Mouse (Mus musculus) liver, embryonic 15.5 days (tissue): Measurements from ENCODE around the gene Tead2. TPM values are rescaled to one million over a fixed set of nuclear protein-coding genes. Genes with fewer than 3 reads are reported as not detected.
"Not testable (repeated sequence)": the region's sequence is repeated elsewhere in the genome, so short reads cannot be mapped to it uniquely, and the experiment has no call there.

Experiments used
- ATAC-seq: fragments of 200-750 bp; cut with Nextera tagmentation; 2 replicates; pipeline ENCODE4 v1.8.0; 2017; ENCODE audit warnings: moderate number of reproducible peaks, mild to moderate bottlenecking, moderate library complexity; ENCODE audit not compliant: insufficient read depth
- H3K27ac ChIP-seq: fragments of 300-500 bp; sonication (generic); replicated peaks from 2 replicates; pipeline ENCODE4 v1.5.1; 2015; ENCODE audit warnings: mild to moderate bottlenecking, inconsistent platforms
- H3K27me3 ChIP-seq: fragments of 300-500 bp; sonication (generic); 2 replicates; pipeline ENCODE4 v1.6.1; 2015; ENCODE audit warnings: mild to moderate bottlenecking, inconsistent platforms
- H3K36me3 ChIP-seq: fragments of 300-500 bp; sonication (generic); replicated peaks from 2 replicates; pipeline ENCODE4 v1.6.1; 2015; ENCODE audit warnings: moderate library complexity, mild to moderate bottlenecking, inconsistent platforms
- H3K4me1 ChIP-seq: fragments of 300-500 bp; sonication (generic); replicated peaks from 2 replicates; pipeline ENCODE4 v1.6.1; 2015; ENCODE audit warnings: inconsistent platforms
- H3K4me2 ChIP-seq: fragments of 300-500 bp; sonication (generic); 2 replicates; pipeline ENCODE4 v1.6.1; 2015; ENCODE audit warnings: moderate library complexity, mild to moderate bottlenecking, inconsistent platforms
- H3K4me3 ChIP-seq: fragments of 300-500 bp; sonication (generic); replicated peaks from 2 replicates; pipeline ENCODE4 v1.5.1; 2015; ENCODE audit warnings: mild to moderate bottlenecking, inconsistent platforms
- H3K9ac ChIP-seq: fragments of 300-500 bp; sonication (generic); 2 replicates; pipeline ENCODE4 v1.6.1; 2015; ENCODE audit warnings: moderate library complexity, mild to moderate bottlenecking, inconsistent platforms
- H3K9me3 ChIP-seq: fragments of 300-500 bp; sonication (generic); replicated peaks from 2 replicates; pipeline ENCODE4 v1.6.1; 2016; ENCODE audit warnings: inconsistent platforms
- WGBS: fragments of 180-500 bp; shearing (Covaris S2); methylation state at CpG from one replicate; pipeline ENCODE4 v1.1.7; 2015; ENCODE audit warnings: mixed read lengths; ENCODE audit not compliant: insufficient replicate concordance; 5-methylcytosine and 5-hydroxymethylcytosine counted together
- polyA plus RNA-seq: library from polyadenylated mRNA; unstranded; fragments of >200 nt; fragmentation: Nextera tagmentation; extraction: Ambion mirVana; gene quantifications from 2 replicates; pipeline ENCODE4 v1.2.1, GENCODE M21; 2015

Gene Tead2
- polyA plus RNA-seq, 1 experiment from 2014 or later, result 6.6 TPM

- Histone ChIP-seq H3K4me1 (peaks cover 35% of the 10 kb centered on the region), H3K4me3 (peak within 1 kb of the TSS; percentile 52), H3K9me3 (no peaks in the 10 kb centered on the region), H3K4me2 (peak within 1 kb of the TSS; percentile 80), H3K36me3 (no peaks in the 10 kb centered on the region), H3K27ac (peak within 1 kb of the TSS; percentile 73), H3K27me3 (peaks cover 9% of the 10 kb centered on the region), H3K9ac (peak within 1 kb of the TSS; percentile 42; the same call in 1 of the 2 replicates)
- ATAC-seq, result peak; percentile 75
- WGBS, result 6% methylated on average over 20 of the region's 20 CpGs
Measured at GRCm38 (mm10) chr7:45238723-45239496, 23.4 kb downstream of the Tead2 start, which contains the start of gene Cd37. Gene Cd37, minus strand, starts transcription at chr7:45239115.

GRCm38 (mm10) chr7:45240109-45240508 lies 24.6 kb downstream of the Tead2 start:
- H3K36me3 ChIP-seq, result no peaks in the 10 kb centered on the region
- H3K4me1 ChIP-seq, result peaks cover 23% of the 10 kb centered on the region
- 70% methylated on average over 7 of the region's 7 CpGs for WGBS
- H3K4me3 ChIP-seq, result no peak overlapping the region
- H3K27ac ChIP-seq, result no peak overlapping the region; the same call in 1 of the 2 replicates
- no peak for ATAC-seq
- peaks cover 9% of the 10 kb centered on the region for H3K27me3 ChIP-seq
- no peaks in the 10 kb centered on the region for H3K9me3 ChIP-seq
- no peak overlapping the region for H3K4me2 ChIP-seq
- H3K9ac ChIP-seq, result no peak overlapping the region

DNA sequence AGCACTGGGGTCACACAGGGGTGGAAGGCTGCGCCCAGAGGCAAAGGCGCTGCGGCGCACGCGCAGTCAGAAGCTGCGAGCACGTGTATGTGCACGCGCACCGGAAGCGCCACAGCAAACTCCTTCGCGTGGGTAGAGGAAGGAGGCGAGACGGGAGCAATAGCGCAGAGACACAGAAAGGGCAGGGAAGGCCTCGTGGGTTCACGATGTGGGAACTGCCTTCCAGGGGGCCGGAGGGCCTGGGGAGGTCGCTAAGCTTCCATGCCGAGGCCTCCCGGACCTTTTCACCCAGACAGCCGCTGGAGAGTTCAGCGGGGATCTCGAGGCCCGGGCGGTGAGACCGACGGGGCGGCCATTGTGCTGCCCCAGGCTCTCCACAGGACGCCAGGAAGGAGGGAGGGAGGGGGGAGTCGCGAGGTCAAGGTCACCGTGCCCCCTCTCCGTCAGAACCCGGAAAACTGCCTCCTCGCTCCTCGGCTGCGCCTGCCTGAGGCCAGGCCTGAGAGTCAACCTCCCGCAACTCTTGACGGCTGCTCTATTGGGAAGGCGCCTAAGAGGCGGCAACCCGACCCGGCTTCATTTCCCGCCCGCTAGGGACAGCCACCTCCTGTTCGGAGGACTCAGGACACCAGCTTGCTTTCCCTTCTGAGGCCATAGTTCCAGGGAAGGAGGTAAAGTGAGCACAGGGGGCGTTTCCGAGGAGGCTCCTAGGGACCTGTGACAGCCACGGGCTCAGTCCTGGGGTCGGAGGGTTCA lies 25.3 kb downstream of the Tead2 start, which contains the start of gene Slc6a16:
Gene Slc6a16, plus strand, starts transcription at position 453 of the 756 bp plus-strand sequence.
- Histone ChIP-seq H3K4me1 (peaks cover 16% of the 10 kb centered on the region), H3K4me2 (peak within 1 kb of the TSS; percentile 36), H3K9ac (no peak within 1 kb of the TSS), H3K27ac (no peak within 1 kb of the TSS; the same call in 1 of the 2 replicates), H3K36me3 (no peaks in the 10 kb centered on the region), H3K9me3 (no peaks in the 10 kb centered on the region), H3K27me3 (peaks cover 9% of the 10 kb centered on the region), H3K4me3 (no peak within 1 kb of the TSS)
- ATAC-seq, result no peak
- 54% methylated on average over 53 of the region's 53 CpGs for WGBS

GRCm38 (mm10) chr7:45241389-45241749 lies 25.8 kb downstream of the Tead2 start:
- no peak for ATAC-seq

DNA sequence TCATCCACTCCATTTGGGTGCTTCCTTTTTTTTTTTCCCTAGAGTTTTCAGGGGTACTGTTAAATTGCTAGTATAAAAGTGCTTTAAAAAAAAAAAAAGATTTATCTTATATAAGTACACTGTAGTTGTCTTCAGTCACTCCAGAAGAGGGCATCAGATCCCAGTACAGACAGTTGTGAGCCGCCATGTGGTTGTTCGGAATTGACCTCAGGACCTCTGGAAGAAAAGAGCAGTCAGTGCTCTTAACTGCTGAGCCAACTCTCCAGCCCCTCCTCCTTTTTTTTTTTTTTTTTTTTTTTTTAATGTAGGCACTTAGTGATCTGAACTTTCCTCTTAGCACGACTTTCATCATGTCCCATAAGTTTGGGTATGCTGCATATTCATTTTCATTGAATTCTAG lies 32.1 kb downstream of the Tead2 start:
- Histone ChIP-seq H3K9ac (no peak overlapping the region), H3K4me1 (no peaks in the 10 kb centered on the region), H3K4me2 (no peak overlapping the region), H3K4me3 (no peak overlapping the region), H3K9me3 (no peaks in the 10 kb centered on the region), H3K36me3 (no peaks in the 10 kb centered on the region), H3K27me3 (no peaks in the 10 kb centered on the region), H3K27ac (no peak overlapping the region)
- WGBS, result 35% methylated on average over 3 of the region's 3 CpGs
- no peak for ATAC-seq

More at GRCm38 (mm10) chr7:45241389-45241749, 25.8 kb downstream of the Tead2 start:
- H3K27me3 ChIP-seq, result peaks cover 9% of the 10 kb centered on the region
- H3K4me1 ChIP-seq, result peaks cover 16% of the 10 kb centered on the region
- H3K4me2 ChIP-seq, result no peak overlapping the region
- no peaks in the 10 kb centered on the region for H3K36me3 ChIP-seq
- no peak overlapping the region for H3K4me3 ChIP-seq
- H3K27ac ChIP-seq, result no peak overlapping the region
- H3K9me3 ChIP-seq, result no peaks in the 10 kb centered on the region
- WGBS, result 71% methylated on average over 6 of the region's 6 CpGs
- H3K9ac ChIP-seq, result no peak overlapping the region

GRCm38 (mm10) chr7:45253806-45254205 lies 38.3 kb downstream of the Tead2 start:
- Histone ChIP-seq H3K27ac (no peak overlapping the region), H3K4me3 (no peak overlapping the region), H3K4me2 (no peak overlapping the region), H3K9ac (no peak overlapping the region), H3K27me3 (no peaks in the 10 kb centered on the region), H3K4me1 (no peaks in the 10 kb centered on the region), H3K9me3 (no peaks in the 10 kb centered on the region), H3K36me3 (no peaks in the 10 kb centered on the region)
- no peak for ATAC-seq
- WGBS, result 71% methylated on average over 8 of the region's 8 CpGs

GRCm38 (mm10) chr7:45255822-45256221 lies 40.3 kb downstream of the Tead2 start:
- not testable (repeated sequence) for H3K9ac ChIP-seq, H3K4me2 ChIP-seq, H3K4me3 ChIP-seq, H3K27ac ChIP-seq, H3K4me1 ChIP-seq, H3K9me3 ChIP-seq, ATAC-seq, H3K27me3 ChIP-seq, H3K36me3 ChIP-seq
- 44% methylated on average over 5 of the region's 7 CpGs for WGBS

DNA sequence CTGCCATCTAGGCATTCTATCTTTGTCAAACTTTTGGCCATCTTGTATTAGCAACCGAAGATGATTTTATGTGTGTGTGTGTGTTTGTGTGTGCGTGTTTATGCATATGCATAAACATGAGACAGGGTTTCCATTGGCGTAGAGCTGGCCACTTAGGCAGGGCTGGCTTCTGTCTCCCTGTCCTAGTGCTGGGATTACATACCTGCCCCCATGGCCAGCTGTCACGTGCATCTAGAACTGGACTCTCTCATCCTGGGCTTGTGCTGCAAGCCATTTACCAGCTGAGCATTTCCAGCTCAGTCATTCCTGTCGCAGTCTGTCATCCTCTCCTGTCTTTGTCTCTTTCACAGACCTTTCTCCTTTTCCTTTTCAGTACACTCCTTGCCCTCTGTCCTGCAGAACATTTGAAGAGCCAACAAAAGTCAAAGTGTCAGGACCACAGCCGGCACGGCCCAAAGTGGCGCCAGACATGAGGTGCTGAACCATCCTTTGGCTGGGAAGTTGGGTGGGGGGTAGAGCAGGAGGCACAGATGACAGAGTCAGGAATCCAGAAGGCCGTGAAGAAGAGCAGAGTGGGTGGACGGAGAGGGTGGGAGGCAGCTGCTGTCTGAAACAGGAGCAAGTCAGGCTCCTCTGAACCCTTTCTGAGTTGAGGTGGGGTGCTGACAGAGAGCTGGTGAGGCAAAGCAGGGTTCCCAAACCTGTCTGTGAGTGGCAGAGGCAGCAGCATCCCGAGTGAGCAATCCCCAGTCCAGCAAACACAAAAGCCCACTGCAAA lies 41.7 kb downstream of the Tead2 start:
- Histone ChIP-seq H3K4me2 (no peak overlapping the region), H3K9me3 (no peaks in the 10 kb centered on the region), H3K4me1 (no peaks in the 10 kb centered on the region), H3K36me3 (no peaks in the 10 kb centered on the region), H3K27me3 (no peaks in the 10 kb centered on the region; the same call in 1 of the 2 replicates), H3K27ac (no peak overlapping the region), H3K9ac (no peak overlapping the region), H3K4me3 (no peak overlapping the region)
- WGBS, result 48% methylated on average over 11 of the region's 11 CpGs
- no peak for ATAC-seq

GRCm38 (mm10) chr7:45259281-45259680 lies 43.7 kb downstream of the Tead2 start:
- 61% methylated on average over 8 of the region's 8 CpGs for WGBS
- Histone ChIP-seq H3K9me3 (no peaks in the 10 kb centered on the region), H3K4me2 (no peak overlapping the region), H3K4me1 (no peaks in the 10 kb centered on the region), H3K27ac (no peak overlapping the region), H3K36me3 (no peaks in the 10 kb centered on the region), H3K27me3 (no peaks in the 10 kb centered on the region; the same call in 1 of the 2 replicates), H3K4me3 (no peak overlapping the region), H3K9ac (no peak overlapping the region)
- no peak for ATAC-seq

DNA sequence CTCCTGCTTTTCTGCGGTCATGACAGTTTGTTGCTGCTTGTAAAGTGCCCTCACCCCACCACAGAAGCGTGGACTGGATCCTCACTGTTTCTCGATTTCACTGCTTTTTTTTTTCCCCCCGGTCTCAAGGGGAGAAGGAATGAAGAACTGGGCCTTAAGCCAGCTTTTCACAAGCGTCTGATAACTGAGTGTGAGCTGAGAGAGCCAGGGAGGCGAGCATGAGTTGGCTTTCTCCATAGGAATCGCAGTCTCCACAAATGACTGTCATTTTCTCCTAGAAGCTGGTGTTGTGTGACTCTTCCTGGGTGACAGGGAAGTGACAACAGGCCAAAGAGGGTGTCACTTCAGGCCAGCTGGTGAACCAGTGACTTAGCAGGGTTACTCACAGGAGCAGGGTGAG lies 46.7 kb downstream of the Tead2 start:
- 51% methylated on average over 7 of the region's 7 CpGs for WGBS
- H3K36me3 ChIP-seq, result no peaks in the 10 kb centered on the region
- H3K9me3 ChIP-seq, result no peaks in the 10 kb centered on the region
- no peak overlapping the region for H3K27ac ChIP-seq
- no peaks in the 10 kb centered on the region for H3K4me1 ChIP-seq
- ATAC-seq, result no peak
- H3K9ac ChIP-seq, result no peak overlapping the region
- H3K27me3 ChIP-seq, result no peaks in the 10 kb centered on the region; the same call in 1 of the 2 replicates
- no peak overlapping the region for H3K4me2 ChIP-seq
- H3K4me3 ChIP-seq, result no peak overlapping the region
